Mouse (Mus musculus): ENCODE data around the gene Kdm4c.
A peak's percentile ranks its signal among the peaks of the same experiment; 100 is the strongest.

GRCm38 (mm10) chr4:74251348-74252244 lies 9.3 kb downstream of the Kdm4c start:
- TF ChIP-seq CTCF (IDR thresholded peaks at IDR 0.05; ENCODE audit: control insufficient read depth, insufficient read depth, insufficient replicate concordance, low read depth, low read length) (no peak), POLR2A (IDR thresholded peaks at IDR 0.05; ENCODE audit: control insufficient read depth, low read depth, low read length) (peak; percentile 97)
